21 mouse cellular contexts compared by ENCODE assay signal in genomic region chr9:68898286-68898685, GRCm38 (mm10).
A peak's percentile ranks its signal among the peaks of the same experiment; 100 is the strongest.
DNase-seq lines count a peak whose midpoint lies in the region; ATAC-seq and TF ChIP-seq lines count a peak whose summit lies in the region.
"Had no signal": no experiment of that assay in that cellular context is flagged by ENCODE, and none has a peak within 500 bp of the region (broad histone marks: within the 10 kb centered on the region; RNA-seq: fewer than 3 reads in every experiment).

No protein-coding gene starts in this region.

- no peak overlapping the region for H3K27ac ChIP-seq in lung, postnatal 0 days (ENCODE audit: low read length)
- H3K27ac ChIP-seq in hindbrain, embryonic 16.5 days (ENCODE audit: low read depth, low read length): no peak overlapping the region
- H3K27ac ChIP-seq: forebrain, embryonic 10.5 days; hindbrain, embryonic 14.5 days; limb, embryonic 12.5 days; liver, embryonic 14.5 days; macrophage; stomach, embryonic 15.5 days had no signal

- no peaks in the 10 kb centered on the region for H3K9me3 ChIP-seq in lung, postnatal 0 days (ENCODE audit: low read length)
- no peaks in the 10 kb centered on the region for H3K9me3 ChIP-seq in hindbrain, embryonic 16.5 days (ENCODE audit: control insufficient read depth, low read length)
- H3K9me3 ChIP-seq: forebrain, embryonic 10.5 days; limb, embryonic 12.5 days; stomach, embryonic 15.5 days had no signal

- intact Hi-C loops in gastrocnemius, postnatal 14 days (cut with DNase I; ENCODE audit: low total_unique reads): no loop called here
- intact Hi-C loops in heart, postnatal 36 days (cut with DNase I): no loop called here

- peak; percentile 53 for DNase-seq in gastrocnemius, postnatal 25 days
- no peak for DNase-seq in gastrocnemius, postnatal 14 days
- DNase-seq in kidney, postnatal 10 days: peak; percentile 37
- no peak for DNase-seq in kidney, adult 11 months
- DNase-seq in lung, postnatal 36 days: peak; percentile 31
- no peak for DNase-seq in lung, postnatal 0 days (ENCODE audit: low spot score)
- peak; percentile 32 to 51 for DNase-seq in heart, postnatal 36 days
- DNase-seq: cerebellum, adult 18-20 months; cerebellum, postnatal 14 days; kidney, adult 9 months; thymus, adult 2 months had no signal

- no peak for TF ChIP-seq EP300 in lung, postnatal 0 days (IDR thresholded peaks at IDR 0.05)

- TF ChIP-seq CTCF in lung, postnatal 0 days (IDR thresholded peaks at IDR 0.05): no peak

- H3K36me3 ChIP-seq in lung, postnatal 0 days (ENCODE audit: insufficient read depth, low read length): no peaks in the 10 kb centered on the region
- no peaks in the 10 kb centered on the region for H3K36me3 ChIP-seq in hindbrain, embryonic 16.5 days (ENCODE audit: control insufficient read depth, insufficient read depth, low read length)
- H3K36me3 ChIP-seq: forebrain, embryonic 10.5 days; limb, embryonic 12.5 days; stomach, embryonic 15.5 days had no signal

- H3K27me3 ChIP-seq in lung, postnatal 0 days (replicated peaks; ENCODE audit: insufficient read depth, low read length): no peaks in the 10 kb centered on the region
- H3K27me3 ChIP-seq in hindbrain, embryonic 16.5 days (replicated peaks; ENCODE audit: control insufficient read depth, insufficient read depth, low read length): no peaks in the 10 kb centered on the region
- H3K27me3 ChIP-seq: limb, embryonic 12.5 days; stomach, embryonic 15.5 days had no signal

- H3K4me3 ChIP-seq in lung, postnatal 0 days (ENCODE audit: low read depth, low read length): no peak overlapping the region
- H3K4me3 ChIP-seq in hindbrain, embryonic 16.5 days (ENCODE audit: low read length): no peak overlapping the region
- H3K4me3 ChIP-seq: forebrain, embryonic 10.5 days; limb, embryonic 12.5 days; myocyte; stomach, embryonic 15.5 days had no signal

- H3K9ac ChIP-seq in lung, postnatal 0 days (replicated peaks; ENCODE audit: low read depth): no peak overlapping the region
- H3K9ac ChIP-seq in hindbrain, embryonic 16.5 days (ENCODE audit: low read depth, low read length): no peak overlapping the region
- H3K9ac ChIP-seq: hindbrain, embryonic 14.5 days; limb, embryonic 12.5 days; liver, embryonic 14.5 days; stomach, embryonic 15.5 days had no signal

- H3K4me2 ChIP-seq in lung, postnatal 0 days (replicated peaks; ENCODE audit: low read depth, low read length): no peak overlapping the region
- no peak overlapping the region for H3K4me2 ChIP-seq in hindbrain, embryonic 16.5 days (ENCODE audit: low read length)
- H3K4me2 ChIP-seq: hindbrain, embryonic 14.5 days; limb, embryonic 12.5 days; stomach, embryonic 15.5 days had no signal

- ATAC-seq in lung, postnatal 0 days: no peak
- no peak for ATAC-seq in hindbrain, embryonic 16.5 days
- ATAC-seq: forebrain, embryonic 16.5 days; midbrain, embryonic 16.5 days had no signal

- H3K4me1 ChIP-seq in lung, postnatal 0 days (ENCODE audit: insufficient read depth, low read depth, low read length): no peaks in the 10 kb centered on the region
- no peaks in the 10 kb centered on the region; the same call in 1 of the 2 replicates for H3K4me1 ChIP-seq in hindbrain, embryonic 16.5 days (ENCODE audit: control insufficient read depth, insufficient read depth, low read depth, low read length)
- H3K4me1 ChIP-seq: stomach, embryonic 15.5 days had no signal

- WGBS in lung, postnatal 0 days: 81% methylated on average over 6 of the region's 6 CpGs
- 69% methylated on average over 6 of the region's 6 CpGs for WGBS in hindbrain, embryonic 16.5 days

Comparison
In these comparisons a context has a peak if more than half of its experiments do, and no peak if none do; other contexts are left out.
1. DNase-seq: peak in gastrocnemius, postnatal 25 days (single experiment), kidney, postnatal 10 days (single experiment), lung, postnatal 36 days (single experiment) and heart, postnatal 36 days (2 of 2); none in gastrocnemius, postnatal 14 days (single experiment), kidney, adult 11 months (single experiment) and lung, postnatal 0 days (single experiment).